Mouse (Mus musculus) spleen, adult 18-20 months (tissue): ENCODE measurements around the gene BC034090.
A peak's percentile ranks its signal among the peaks of the same experiment; 100 is the strongest.

Source experiments
- DNase-seq, 2 experiments: peaks; one replicate each; pipeline ENCODE4 v3.0.0; 2022; ENCODE audit warnings: mixed read lengths in 2 of 2

BC034090 gene

GRCm38 (mm10) chr1:155241701-155242487 is 2.4 kb downstream of the BC034090 start:
- no peak for DNase-seq

DNA sequence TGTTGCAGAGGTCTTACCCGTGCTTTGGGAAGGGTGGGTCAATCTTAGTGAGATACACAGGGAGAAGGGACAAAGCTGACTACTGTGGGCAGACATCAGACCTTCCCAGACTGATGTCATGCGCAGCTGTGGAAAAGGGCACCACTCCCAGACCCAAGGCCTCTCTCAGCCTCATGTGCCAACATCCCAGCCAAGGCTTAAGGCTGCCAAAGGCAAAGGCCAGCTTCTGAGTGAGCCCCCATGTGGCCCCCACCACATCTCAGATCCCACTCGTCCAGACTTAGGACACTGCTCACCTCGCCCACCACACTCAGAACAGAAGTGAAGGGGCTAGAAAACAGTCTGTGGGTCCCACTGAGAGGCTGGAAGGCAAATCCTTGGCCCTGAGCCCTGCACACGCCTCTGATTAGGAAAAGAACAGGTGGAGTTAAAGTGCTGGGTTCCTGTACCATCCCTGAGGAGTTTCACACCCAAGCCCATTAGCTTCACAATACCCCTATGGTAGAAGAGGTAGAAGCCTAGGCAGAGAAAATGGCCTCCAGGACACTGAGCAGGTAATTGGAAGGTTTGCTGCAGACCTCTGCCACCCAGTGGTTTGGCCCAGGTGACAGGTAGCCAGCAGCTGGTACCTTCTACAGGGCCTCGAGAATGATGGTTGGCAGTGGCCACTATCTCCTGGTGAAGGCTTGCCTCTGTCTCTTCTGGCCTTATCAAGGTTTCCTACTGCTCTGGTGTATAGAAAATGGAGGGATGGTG is 4.1 kb downstream of the BC034090 start:
- DNase-seq, result no peak

DNA sequence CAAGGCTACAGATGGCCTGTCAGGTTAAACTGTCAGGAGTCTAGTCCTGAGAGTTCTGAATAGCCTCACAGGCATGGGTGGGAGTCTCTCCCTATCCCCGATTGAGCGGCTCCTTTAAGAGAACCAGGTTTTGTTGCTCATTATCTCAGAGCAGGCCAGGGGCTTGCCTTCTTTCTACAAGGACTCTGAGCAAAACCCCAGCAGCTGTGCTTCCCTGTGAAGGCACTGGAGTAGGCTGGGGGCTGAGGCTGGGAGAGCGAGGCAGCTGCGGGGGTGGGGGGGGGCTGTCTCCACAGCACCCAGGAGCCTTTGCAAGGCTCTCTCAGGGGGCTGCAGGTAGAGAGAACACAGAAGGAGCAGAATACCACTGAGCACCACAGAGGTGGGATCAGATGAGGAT is 5.1 kb downstream of the BC034090 start:
- no peak for DNase-seq

DNA sequence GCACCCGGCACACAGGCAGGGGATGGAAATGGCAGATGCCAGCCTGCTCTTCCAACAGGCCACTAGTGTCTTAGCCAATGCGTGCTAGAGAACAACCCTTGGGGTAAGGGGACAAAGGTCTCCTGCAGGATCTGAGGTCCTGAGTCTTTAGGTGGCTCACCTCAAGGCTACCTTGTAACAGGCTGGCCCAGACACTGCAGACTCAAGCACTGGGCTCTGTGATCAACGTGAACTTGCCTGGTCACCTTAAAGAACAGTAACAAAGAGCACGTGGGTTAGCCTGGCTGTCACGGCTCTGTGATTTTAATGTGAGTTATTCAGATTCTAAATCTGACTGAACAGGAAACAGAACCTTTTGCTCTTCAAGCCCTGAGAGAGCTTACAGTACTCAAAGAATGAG is 6.1 kb downstream of the BC034090 start:
- DNase-seq, result no peak

- DNase-seq, result no peak
These were observed 6.9 kb downstream of the BC034090 start for GRCm38 (mm10) chr1:155237390-155237789.

DNA sequence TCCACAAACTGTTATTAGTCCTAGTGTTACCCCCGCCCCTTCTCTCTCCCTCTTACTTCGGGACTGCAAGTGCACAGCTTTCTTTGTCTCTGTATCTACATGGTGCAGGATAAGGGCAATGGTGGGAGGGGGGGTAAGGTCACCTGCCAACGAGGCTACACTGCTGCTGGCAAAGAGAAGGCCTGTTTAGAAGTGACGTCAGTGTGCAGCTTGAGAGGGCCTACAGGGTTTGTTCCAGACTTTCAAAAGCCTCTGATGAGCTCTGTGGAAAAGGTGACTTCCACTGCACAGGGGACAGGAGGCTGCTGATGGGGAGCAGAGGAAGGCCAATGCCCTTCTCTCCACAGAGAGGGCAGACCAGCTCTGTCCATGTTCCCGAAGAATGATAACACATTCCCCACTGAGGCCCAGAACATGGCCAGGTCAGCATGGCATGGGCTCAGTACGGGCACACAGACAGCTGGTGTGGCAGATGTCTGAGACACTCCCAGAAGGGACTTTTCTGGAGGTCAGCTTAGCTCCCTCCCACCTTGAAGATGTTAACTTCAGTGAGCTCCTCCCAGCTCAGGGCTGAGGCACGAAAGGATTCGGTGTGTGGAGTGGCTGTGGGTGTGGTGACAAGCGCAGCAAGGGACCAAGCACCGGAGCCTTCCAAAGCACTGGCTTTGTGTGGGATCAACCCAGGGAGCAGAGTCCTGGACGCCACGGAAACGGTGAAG is 7.8 kb downstream of the BC034090 start:
- no peak for DNase-seq

- no peak for DNase-seq
These were observed 8.6 kb downstream of the BC034090 start for GRCm38 (mm10) chr1:155235641-155236040.

GRCm38 (mm10) chr1:155233931-155234607 is 10.2 kb downstream of the BC034090 start:
- no peak for DNase-seq

GRCm38 (mm10) chr1:155233378-155233777 is 10.9 kb downstream of the BC034090 start:
- no peak for DNase-seq

DNA sequence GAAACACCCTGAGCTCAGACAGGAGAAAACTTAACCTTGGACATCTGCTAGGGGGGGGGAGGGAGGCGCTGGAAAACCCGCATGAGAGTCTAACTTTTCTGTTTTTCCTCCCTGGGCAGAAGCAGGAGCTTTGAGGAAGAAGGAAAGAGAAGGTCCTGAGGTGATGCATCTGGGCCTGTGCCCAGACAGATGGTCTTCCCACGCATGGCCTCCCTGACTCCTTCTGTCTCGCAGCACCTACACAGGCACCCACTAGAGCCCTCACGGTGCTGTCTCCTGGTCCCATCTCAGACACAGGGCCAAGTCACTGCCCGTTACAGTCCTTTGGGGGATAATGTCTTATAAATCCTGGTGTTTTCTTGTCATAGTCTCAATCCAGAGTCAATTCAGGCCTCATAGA is 11.5 kb downstream of the BC034090 start:
- no peak for DNase-seq

DNA sequence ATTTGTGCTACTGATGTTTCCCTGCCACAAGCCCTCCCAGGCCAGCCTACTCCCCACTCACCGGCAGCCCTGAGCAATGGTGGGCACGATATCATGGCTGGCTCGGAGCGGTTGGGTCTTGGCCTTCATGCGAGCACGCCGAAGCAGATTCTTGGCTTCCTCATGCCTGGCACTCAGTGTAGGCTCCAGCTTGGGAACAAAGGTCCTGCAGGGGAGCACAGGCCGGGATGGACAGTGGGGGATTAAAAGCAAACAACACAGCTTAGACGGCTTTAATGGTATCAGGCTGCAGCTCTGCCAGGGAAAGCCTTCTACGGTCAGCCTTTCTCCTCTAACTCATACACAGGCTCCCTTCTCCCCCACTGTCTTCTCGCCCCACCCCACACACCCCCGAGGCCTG is 11.9 kb downstream of the BC034090 start:
- no peak for DNase-seq

- DNase-seq, result no peak
These were observed 14.5 kb downstream of the BC034090 start for GRCm38 (mm10) chr1:155229464-155230411.

- DNase-seq, result peak; percentile 67 to 83
These were observed 20.2 kb downstream of the BC034090 start for GRCm38 (mm10) chr1:155223849-155224554.

DNA sequence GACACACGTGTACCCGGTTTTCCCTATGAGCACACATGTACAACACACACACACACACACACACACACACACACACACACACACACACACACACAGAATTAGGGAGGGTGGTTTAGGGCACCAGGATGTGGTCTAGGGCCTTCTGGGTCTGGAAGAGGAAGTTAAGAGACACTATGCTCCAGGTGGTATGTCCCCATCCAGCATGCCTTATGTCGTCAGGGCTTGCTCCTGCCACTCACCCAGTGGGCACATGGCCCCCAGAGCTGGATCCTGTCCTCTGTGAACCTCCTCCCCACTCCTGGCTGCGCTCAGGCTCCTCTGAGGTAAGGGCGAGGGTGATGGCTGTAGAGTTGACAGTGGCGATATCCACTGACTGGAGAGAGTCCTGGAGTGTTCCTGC is 21.2 kb downstream of the BC034090 start:
- peak; percentile 18 to 27 for DNase-seq

DNA sequence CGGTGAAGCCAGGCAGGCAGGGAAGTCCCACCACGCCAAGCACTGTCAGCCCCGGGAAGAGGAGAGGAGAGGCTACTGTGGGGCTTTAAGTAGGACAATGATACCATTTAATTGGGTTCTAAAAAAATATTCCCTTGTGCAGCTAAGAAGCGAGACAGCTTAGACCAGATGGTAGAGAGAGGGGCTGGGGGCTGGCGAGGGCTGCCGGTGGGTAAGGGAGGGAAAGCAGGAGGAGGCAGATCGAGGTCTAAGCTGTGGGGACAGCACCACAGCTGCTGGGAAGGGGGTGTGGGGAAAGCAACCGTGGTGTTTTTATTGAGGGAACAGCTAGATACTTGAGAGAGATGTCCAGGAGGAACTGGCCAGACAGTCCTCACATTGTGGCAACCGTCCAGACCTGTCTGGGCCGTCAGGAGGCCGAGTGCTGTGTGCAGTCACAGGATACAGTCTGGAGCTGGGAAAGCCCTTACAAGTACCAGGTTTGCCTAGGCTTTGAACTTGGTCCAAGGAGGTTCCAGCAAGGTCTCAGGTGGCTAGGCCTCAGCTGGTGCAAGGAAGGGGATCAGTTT is 22.1 kb downstream of the BC034090 start:
- no peak for DNase-seq

GRCm38 (mm10) chr1:155218924-155219323 is 25.3 kb downstream of the BC034090 start:
- no peak for DNase-seq

DNA sequence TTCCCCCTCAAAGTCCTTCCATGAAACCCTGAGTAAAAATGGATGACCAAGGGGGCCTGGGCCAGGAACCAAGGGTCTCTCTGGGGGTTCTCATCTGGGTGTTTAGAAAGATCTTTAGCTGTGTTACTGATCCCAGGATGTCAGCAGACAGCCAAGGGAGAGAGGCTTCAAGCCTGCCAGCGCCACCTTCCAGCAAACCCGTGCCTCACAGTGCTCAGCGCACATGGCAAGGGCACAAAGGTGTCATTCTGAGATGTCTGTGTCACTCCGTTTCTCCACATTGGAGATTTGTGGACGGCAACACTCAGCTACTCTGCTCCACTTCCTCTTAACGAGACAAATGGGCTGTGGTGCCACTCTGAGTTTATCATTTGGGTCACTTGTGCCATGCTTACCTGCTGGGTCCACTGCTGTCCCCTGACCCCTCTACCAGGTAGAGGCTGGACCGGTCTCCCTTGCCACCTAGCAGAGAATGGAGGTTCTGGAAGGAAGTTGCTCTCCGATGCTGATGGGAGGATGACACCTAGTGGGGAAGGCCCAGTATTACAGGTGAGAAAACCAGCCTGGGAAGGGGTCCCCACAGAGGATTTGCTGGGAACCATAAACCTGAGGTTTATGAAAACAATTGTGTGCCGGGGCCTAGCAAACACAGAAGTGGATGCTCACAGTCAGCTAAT is 26.2 kb downstream of the BC034090 start:
- peak; percentile 32 to 59 for DNase-seq

GRCm38 (mm10) chr1:155216844-155217243 is 27.4 kb downstream of the BC034090 start:
- no peak for DNase-seq

DNA sequence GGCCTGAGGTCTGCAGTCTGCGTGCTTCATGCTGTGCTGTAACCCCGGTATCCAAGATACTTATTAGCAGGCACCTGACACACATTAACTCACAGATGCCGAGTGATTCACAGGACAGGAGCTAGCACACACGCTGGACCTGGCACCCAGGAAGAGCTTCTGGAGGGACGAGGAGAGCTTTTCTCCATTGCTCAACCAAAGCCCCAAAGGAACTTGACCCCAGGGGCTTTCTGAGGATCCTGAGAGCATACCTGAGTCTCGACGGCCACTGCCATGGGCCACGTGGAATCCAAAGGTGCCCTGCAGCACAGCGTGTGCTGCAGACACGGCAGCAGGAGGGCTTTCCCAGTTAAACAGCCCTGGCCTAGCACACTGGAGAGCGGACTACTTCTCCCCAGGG is 27.9 kb downstream of the BC034090 start:
- no peak for DNase-seq
